Mouse (Mus musculus): ENCODE data around the gene Itga1. TPM values are rescaled to one million over a fixed set of nuclear protein-coding genes. Genes with fewer than 3 reads are reported as not detected.

Gene Itga1
- polyA plus RNA-seq (2012) = not detected in 2 replicates

DNA sequence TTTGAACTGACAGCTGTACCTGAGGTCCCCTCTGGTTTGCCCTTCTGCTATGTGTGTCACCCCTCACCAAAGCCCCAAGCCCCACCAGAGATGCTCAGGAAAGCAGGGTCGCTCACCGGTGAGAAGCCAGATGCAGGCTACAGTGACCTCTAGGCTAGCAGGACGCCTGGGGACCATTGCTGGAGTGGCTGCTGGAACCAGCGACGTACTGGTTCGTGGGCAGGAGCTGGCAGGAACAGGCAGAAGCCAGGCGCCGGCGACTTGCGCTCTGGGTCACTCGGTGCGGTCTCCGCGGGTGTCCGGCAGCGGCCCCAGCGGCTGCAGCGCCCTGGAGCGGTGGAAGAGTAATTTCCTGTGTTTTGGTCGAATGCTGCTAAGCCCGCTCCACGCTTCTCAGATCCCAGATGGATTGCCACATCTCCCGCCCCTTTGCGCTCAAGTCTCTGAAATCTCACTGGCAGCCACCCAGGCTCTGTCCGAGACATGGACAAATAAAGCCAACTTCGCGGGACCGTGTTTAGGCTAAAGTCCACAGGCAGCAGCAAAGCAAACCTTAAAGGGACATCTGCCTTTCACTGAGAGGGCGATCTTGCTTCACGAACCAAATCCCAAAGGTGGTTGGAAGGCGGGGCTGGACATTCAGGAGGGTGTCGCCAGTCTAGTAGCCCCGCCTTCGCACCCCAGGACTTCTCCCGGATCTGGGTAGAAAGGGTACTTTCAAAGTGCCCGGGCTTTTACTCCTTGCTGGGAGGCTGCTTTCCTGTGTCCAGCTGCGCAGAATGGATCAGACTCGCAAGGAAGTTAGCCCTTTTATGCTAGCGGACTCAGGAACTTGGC lies at the start of gene Itga1, which contains the start of gene Gm49395:
Gene Itga1, minus strand, starts transcription at position 610 of the 837 bp plus-strand sequence.
Gene Gm49395, minus strand, starts transcription at position 567 of the 837 bp plus-strand sequence.
- TF ChIP-seq GATA1 (IDR thresholded peaks at IDR 0.05; ENCODE audit: low read length) = no peak

DNA sequence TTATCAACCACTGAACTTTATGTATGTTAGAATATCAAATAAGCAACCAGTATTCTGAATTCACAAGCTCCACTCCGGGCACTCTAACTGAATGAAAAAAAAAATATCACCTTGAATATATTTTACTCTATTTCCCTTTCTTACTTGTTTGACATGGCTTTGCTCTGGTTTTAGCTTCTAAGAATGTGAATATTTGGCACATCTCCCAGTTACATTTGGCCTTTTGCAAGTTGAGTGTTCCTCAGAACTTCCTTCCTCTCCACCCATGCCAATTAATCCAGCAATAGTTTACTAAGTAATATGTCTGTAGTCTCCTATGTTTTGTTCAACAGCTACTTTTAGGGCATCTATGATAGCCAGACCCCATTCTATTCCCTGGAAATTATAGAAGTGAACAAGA lies 48.8 kb upstream of the Itga1 start:
- no peak for TF ChIP-seq GATA1 (IDR thresholded peaks at IDR 0.05; ENCODE audit: low read length)

DNA sequence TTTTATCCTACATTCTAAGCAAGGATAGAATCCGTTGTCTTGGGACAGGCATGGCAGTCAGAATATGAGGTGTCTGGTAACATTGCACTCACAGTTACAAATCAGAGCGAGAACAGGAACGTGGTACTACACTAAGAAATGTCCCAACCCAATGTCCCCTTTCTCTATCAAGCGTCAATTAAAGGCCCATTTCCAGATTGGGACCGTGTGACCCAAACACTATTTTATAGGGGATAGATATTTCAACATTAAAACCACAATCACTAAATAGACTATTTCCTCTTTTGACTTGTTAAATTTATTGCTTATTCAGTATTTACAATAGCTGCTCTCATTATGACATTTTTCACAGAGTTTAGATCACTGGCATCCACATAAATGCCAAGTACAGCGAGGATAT lies 48.1 kb upstream of the Itga1 start:
- TF ChIP-seq GATA1 (IDR thresholded peaks at IDR 0.05; ENCODE audit: low read length) = no peak

DNA sequence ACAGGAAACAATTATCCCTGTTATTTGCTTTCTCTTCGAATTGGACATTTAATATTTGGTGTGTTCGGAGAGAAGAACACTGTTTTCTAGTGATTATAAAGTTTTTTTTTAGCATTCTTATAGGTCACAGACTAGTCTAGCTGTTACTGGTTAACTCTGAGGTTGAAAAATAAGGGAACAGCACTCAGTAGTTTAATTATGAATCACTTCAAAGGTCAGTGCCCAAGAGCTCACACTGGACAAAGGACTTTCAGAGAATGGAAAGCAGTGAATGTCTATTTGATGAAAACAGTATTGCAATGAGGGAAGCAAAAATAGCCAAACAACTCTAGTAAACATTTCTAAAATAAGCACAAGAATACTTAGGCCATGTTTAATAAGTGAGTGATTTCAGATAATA lies 41.8 kb upstream of the Itga1 start:
- no peak for TF ChIP-seq GATA1 (IDR thresholded peaks at IDR 0.05; ENCODE audit: low read length)

DNA sequence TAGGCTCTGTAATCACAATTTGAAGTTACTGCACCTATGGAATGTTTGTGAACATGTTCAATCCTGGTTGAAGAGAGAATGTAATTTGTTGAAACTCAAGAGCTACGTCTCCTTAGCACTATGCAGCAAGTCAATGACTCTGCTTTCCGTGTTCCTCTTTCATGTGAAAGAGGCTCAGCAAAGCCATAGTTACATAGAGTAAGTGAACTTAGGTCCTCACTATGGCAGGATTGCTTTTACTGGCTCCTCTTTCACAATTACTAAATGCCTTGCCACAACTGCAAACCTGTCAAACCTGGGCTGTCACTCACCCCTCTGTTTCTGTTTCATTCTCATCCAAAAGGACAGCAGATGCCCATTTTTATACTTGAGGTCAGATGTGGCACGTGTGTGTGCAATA lies 40.3 kb upstream of the Itga1 start:
- no peak for TF ChIP-seq GATA1 (IDR thresholded peaks at IDR 0.05; ENCODE audit: low read length)

DNA sequence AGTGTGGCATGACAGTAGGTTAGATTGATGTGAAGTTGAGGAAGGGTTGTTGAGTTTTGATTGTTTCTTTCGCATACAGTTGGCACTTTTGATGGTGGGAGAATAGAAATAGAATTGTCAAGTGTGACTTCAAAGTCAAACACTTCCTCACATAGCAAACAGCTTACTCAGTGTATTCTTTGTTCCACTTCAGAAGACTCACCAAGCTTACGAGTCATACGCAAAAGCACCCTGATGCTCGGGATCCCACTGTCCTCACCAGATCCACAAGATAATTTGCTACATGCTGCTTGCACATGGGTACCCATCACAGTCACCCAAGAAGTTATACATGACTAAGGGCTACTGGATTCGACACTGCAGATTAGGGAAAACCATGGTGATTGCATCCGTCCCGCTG lies 36.7 kb upstream of the Itga1 start:
- no peak for TF ChIP-seq GATA1 (IDR thresholded peaks at IDR 0.05; ENCODE audit: low read length)

DNA sequence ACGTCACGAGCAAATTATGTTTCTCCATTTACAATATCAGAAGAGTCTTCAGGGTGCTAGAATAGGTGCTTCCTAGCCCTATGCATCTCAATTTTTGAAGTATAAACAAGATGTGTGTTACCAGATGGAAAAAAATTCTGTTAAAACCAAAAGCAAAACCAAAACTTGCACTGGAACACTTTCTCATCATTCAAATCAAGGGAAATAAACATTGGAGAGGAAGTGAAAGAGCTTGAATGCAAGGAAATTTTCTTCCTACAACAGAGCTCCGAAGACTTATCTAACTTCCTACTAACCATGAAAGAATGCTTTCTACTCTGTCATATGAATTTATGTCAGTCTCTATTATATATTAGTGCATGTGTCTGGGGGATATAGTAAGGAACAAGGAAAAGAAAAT lies 35.0 kb upstream of the Itga1 start:
- TF ChIP-seq GATA1 (IDR thresholded peaks at IDR 0.05; ENCODE audit: low read length) = no peak

DNA sequence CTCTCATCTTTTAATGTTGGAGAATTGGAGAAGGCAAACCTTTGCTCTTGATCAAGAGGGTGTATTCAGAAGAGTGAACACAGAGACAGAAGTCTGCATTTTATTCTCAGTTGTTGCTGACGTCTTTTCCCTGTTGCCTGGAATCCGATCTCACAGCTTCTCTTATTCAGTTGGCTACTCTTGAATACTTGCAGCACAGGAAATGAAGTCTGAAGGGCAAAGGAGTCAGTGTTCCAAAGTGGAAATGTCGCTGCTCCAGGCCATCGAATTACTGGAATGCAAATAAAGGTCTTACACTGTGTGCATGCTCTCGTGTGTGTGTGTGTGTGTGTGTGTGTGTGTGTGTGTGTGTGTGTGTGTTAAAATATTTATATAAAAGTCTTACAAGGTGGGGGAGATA lies 30.7 kb upstream of the Itga1 start:
- TF ChIP-seq GATA1 (IDR thresholded peaks at IDR 0.05; ENCODE audit: low read length) = no peak

DNA sequence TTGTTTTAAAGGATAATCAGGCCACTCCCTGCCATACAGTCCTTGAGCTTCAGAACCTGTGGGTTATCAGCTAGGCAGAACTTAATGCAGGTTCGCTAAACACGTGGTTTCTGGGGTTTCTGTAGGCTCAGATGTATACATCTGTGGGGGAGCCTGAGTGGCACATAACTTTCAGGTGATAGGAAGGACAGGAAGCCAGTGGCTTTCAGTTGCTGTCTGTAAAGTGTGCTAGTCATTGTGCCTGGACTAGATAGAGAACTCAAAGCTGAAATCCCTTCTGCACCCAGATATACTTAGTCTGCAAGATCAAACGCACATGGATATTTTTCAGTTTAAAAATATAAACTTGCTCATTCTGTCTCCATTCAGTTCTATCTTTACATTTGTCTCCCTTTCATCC lies 29.6 kb upstream of the Itga1 start:
- no peak for TF ChIP-seq GATA1 (IDR thresholded peaks at IDR 0.05; ENCODE audit: low read length)

DNA sequence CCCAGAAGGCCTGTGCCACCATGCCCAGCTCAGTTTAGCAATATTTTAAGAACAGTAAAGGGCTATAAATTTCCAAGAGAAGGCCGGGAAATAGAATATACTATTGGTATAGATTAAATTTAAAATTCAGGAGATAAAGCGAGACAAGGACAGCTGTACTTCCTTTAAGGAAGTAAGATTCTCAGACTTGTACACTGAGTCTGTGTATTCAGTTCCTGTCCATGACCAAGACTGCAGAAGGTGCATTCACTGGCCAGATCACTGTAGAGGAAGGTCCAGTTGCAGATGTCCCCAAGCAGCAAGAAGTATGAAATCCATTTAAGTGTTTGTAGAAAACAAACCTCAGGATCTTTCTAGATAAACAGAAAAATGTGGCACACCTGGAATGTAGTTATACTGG lies 28.3 kb upstream of the Itga1 start:
- TF ChIP-seq GATA1 (IDR thresholded peaks at IDR 0.05; ENCODE audit: low read length) = no peak

DNA sequence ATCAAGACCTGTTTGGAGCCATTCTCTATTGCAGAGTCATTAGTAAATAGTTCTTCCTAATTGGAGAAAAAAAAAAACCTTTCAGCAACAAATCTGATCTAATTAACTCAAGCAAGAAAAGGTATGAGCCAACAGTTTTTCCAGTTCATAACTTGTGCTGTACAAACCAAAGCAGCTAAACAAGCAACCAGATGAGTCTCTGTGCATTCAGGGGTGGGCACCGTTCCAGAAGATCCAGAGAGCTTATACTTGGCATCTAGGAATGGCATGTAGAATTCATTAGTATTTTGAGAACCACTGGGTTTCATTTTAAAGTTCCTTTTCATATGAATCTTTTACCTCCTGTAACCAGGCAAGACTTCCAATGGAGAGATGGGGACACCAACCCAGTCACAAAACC lies 26.1 kb upstream of the Itga1 start:
- no peak for TF ChIP-seq GATA1 (IDR thresholded peaks at IDR 0.05; ENCODE audit: low read length)

DNA sequence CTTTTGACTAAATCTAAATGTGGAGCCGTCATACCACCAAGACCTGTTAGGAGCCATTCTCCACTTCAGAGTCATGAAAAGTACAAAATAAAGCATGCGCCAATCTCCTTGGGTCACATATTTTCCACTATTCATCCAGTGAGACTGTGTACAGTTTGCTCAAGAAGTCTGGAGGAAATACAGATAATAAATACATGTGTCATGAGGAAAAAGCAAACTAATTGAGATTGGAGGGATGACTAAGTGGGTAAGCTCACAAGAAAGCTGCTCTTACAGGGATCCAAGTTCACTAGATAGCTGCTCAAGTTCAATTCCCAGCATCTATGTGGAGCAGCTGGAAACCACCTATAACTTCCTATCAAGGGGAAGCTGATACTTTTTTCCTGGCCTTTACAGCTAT lies 24.8 kb upstream of the Itga1 start:
- no peak for TF ChIP-seq GATA1 (IDR thresholded peaks at IDR 0.05; ENCODE audit: low read length)

DNA sequence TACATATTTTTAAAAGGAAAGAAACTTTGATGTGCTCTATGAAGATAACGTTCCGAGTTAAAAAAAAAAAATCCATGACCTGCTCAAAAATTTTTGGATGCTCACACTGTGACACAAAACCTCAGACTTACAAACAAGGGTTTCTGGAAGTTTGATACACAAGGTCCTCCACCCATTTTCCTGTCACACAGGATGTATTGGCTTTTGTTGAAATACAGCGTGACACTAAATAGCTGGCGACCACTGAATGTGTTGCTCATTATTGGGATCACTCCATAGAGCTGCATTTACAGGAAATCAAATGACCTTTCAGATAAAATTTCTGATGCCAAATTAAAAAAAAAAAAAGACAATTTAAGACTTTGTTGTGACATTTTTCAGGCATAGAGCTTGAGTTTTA lies 23.4 kb upstream of the Itga1 start:
- no peak for TF ChIP-seq GATA1 (IDR thresholded peaks at IDR 0.05; ENCODE audit: low read length)

DNA sequence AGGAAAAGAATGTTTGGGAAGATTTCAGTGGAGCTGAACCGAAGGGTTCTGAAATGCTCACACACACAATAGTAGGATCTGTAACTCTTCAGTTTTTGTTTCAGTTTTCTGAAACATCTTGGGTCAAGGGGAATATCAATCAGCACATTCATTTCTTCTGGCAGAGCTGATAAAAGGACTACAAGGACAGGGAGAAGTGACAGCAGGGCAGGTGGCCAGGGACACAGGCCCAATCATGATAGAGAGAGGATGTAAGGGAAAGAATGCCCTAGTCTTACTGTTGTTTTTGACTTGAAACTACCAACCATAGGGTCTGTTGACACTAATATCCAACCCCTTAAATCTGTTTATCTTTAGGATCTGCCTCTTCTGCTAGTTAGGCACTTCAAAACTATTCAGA lies 22.8 kb upstream of the Itga1 start:
- no peak for TF ChIP-seq GATA1 (IDR thresholded peaks at IDR 0.05; ENCODE audit: low read length)

DNA sequence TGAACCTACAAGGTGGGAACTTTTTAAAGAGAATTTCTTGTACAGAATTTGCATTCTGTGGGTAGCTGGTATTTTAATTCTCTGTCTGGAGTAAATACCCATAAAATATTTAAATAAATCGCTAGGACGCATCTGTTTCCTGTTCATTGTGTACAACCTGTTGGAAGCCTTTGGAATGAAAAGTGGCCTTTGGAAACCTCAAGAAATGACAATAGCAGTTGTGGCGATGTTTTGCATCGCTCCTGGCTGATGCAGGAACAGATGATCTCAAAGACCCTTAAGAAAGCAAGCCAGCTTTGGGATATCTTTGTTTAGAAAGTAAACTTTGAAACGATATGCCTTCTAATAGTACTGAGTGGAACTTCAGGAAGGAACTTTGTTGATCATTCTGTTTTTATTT lies 17.0 kb upstream of the Itga1 start:
- TF ChIP-seq GATA1 (IDR thresholded peaks at IDR 0.05; ENCODE audit: low read length) = no peak

DNA sequence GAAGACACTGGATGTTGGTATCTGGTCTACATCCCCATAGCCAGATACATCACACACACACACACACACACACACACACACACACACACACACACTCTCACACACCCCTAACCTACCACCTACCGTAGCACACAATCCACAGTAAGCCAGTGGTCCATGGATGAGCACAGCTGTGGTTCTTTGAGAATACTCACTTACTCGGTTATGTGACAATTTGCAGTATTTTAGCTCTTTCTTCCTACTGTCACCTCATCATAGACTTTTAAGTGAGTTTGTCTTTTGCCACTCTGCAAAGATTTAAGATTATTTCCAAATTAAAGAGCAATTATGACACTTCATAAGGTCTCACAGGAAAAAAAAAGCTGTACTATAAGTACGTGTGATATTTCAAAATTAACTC lies 16.4 kb upstream of the Itga1 start:
- TF ChIP-seq GATA1 (IDR thresholded peaks at IDR 0.05; ENCODE audit: low read length) = no peak

DNA sequence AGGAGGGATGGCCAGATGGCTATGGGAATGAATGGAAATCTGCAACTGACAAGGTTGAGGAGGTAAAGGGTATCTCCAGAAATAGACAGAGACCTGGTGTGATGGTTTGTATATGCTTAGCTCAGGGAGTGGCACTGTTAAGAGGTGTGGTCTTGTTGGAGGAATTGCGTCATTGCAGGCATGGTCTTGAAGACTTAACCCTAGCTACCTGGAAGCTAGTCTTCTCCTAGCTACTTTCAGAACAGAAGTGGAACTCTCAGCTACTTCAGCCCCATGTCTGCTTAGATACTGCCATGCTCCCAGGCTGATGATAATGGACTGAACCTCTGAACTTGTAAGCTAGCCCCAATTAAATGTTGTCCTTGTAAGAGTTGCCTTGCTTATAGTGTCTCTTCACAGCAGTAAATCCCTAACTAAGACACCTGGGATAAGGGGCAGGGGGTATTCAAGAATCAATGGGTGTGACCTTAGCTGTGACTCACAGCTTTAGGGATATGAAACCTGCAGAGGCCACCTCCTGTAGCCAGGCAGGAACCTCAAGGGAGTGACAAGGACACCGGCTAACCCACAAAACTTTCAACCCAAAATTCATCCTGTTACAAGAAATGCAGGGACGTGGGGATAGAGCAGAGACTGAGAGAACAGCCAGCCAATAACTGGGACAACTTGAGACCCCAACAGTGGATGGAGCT lies 15.3 kb upstream of the Itga1 start:
- no peak for TF ChIP-seq GATA1 (IDR thresholded peaks at IDR 0.05; ENCODE audit: low read length)

Data from G1E-ER4 (cell line).